Mouse (Mus musculus) brown adipose tissue, adult 24 weeks (tissue): ENCODE results near the gene 1700049E17Rik1. TPM values are rescaled to one million over a fixed set of nuclear protein-coding genes. Genes with fewer than 3 reads are reported as not detected.
"Not testable (repeated sequence)": the region's sequence is repeated elsewhere in the genome, so short reads cannot be mapped to it uniquely, and the experiment has no call there.

Source experiments
- H3K27ac ChIP-seq: fragments of 200-500 bp; replicated peaks from 2 replicates; pipeline ENCODE4 v1.5.1; 2012; ENCODE audit warnings: low read depth, mild to moderate bottlenecking, low read length
- H3K4me1 ChIP-seq: fragments of 200-500 bp; 2 replicates; pipeline ENCODE4 v1.6.1; 2012; ENCODE audit warnings: low read length, mixed read lengths; ENCODE audit not compliant: control insufficient read depth, insufficient read depth, insufficient read length
- H3K4me3 ChIP-seq: fragments of 200-500 bp; 2 replicates; pipeline ENCODE4 v1.5.1; 2012; ENCODE audit warnings: low read depth, mild to moderate bottlenecking, low read length, moderate library complexity; ENCODE audit not compliant: insufficient read depth
- polyA plus RNA-seq: library from polyadenylated mRNA; stranded (reverse); fragments of >200 nt; gene quantifications from 2 replicates; pipeline ENCODE4 v1.2.4, GENCODE M21; 2012; ENCODE audit not compliant: missing spikeins, insufficient read depth, insufficient read length

1700049E17Rik1 gene
- polyA plus RNA-seq: not detected in 2 replicates

- H3K4me1 ChIP-seq, H3K27ac ChIP-seq, H3K4me3 ChIP-seq: not testable (repeated sequence)
Observed at GRCm38 (mm10) chr14:41924649-41925048, at the start of gene 1700049E17Rik1. 1700049E17Rik1 (plus strand) TSS chr14:41924949.

GRCm38 (mm10) chr14:41907190-41907589 lies 17.6 kb upstream of the 1700049E17Rik1 start, which contains the start of gene Gm7980:
Gm7980 (minus strand) TSS chr14:41907290.
- H3K4me3 ChIP-seq, H3K4me1 ChIP-seq, H3K27ac ChIP-seq: not testable (repeated sequence)

GRCm38 (mm10) chr14:41943695-41944094 lies 18.9 kb downstream of the 1700049E17Rik1 start, which contains the start of gene 1700024B05Rik:
1700024B05Rik (plus strand) TSS chr14:41943995.
- H3K4me3 ChIP-seq, H3K27ac ChIP-seq, H3K4me1 ChIP-seq: not testable (repeated sequence)

- H3K4me1 ChIP-seq, H3K27ac ChIP-seq, H3K4me3 ChIP-seq: not testable (repeated sequence)
Observed at GRCm38 (mm10) chr14:41964095-41964494, 39.3 kb downstream of the 1700049E17Rik1 start.

- H3K4me1 ChIP-seq, H3K27ac ChIP-seq, H3K4me3 ChIP-seq: not testable (repeated sequence)
Observed at GRCm38 (mm10) chr14:41967827-41968226, 43.1 kb downstream of the 1700049E17Rik1 start, which contains the start of gene Gm6401. Gm6401 (minus strand) TSS chr14:41967927.

GRCm38 (mm10) chr14:41968596-41968995 lies 43.8 kb downstream of the 1700049E17Rik1 start:
- H3K27ac ChIP-seq, H3K4me1 ChIP-seq, H3K4me3 ChIP-seq: not testable (repeated sequence)

Other genes starting within 250 kb of the 1700049E17Rik1 start
- not detected in 2 replicates for gene Gm8068, start 223.1 kb upstream of the 1700049E17Rik1 start, polyA plus RNA-seq
- not detected in 2 replicates for gene Gm7929, start 174.3 kb upstream of the 1700049E17Rik1 start, polyA plus RNA-seq
- gene Gm47189, start 152.5 kb upstream of the 1700049E17Rik1 start, polyA plus RNA-seq: not detected in 2 replicates
- not detected in 2 replicates for gene Gm7980, start 17.7 kb upstream of the 1700049E17Rik1 start, polyA plus RNA-seq
- not detected in 2 replicates for gene 1700024B05Rik, start 19.0 kb downstream of the 1700049E17Rik1 start, polyA plus RNA-seq
- not detected in 2 replicates for gene Gm6401, start 43.0 kb downstream of the 1700049E17Rik1 start, polyA plus RNA-seq
- not detected in 2 replicates for gene Gm3543, start 58.4 kb downstream of the 1700049E17Rik1 start, polyA plus RNA-seq
- gene Gm7951, start 192.4 kb downstream of the 1700049E17Rik1 start, polyA plus RNA-seq: not detected in 2 replicates
- not detected in 2 replicates for gene Gm17027, start 237.7 kb downstream of the 1700049E17Rik1 start, polyA plus RNA-seq